21 mouse cellular contexts compared by ENCODE assay signal in genomic region chr1:137906477-137906876, GRCm38 (mm10).
A peak's percentile ranks its signal among the peaks of the same experiment; 100 is the strongest.
DNase-seq lines count a peak whose midpoint lies in the region; ATAC-seq lines count a peak whose summit lies in the region.
"Had no signal": no experiment of that assay in that cellular context is flagged by ENCODE, and none has a peak within 500 bp of the region (broad histone marks: within the 10 kb centered on the region; RNA-seq: fewer than 3 reads in every experiment).

No protein-coding gene starts in this region.

- peaks cover 7% of the 10 kb centered on the region; the same call in 1 of the 2 replicates for H3K36me3 ChIP-seq in midbrain, embryonic 13.5 days
- H3K36me3 ChIP-seq in midbrain, embryonic 14.5 days (ENCODE audit: control insufficient read depth, insufficient read depth, low read length), result no peaks in the 10 kb centered on the region; the same call in 1 of the 2 replicates
- no peaks in the 10 kb centered on the region for H3K36me3 ChIP-seq in intestine, embryonic 16.5 days (ENCODE audit: control insufficient read depth, insufficient read depth, low read length)
- H3K36me3 ChIP-seq in heart, embryonic 10.5 days, result peaks cover 9% of the 10 kb centered on the region; the same call in 1 of the 2 replicates
- H3K36me3 ChIP-seq: midbrain, embryonic 15.5 days had no signal

- no peak for ATAC-seq in cerebellum, adult (ENCODE audit: insufficient number of reproducible peaks, low FRiP score, low TSS enrichment)
- no peak for ATAC-seq in midbrain, embryonic 13.5 days
- no peak for ATAC-seq in midbrain, embryonic 14.5 days (ENCODE audit: low FRiP score, low TSS enrichment)
- ATAC-seq in intestine, embryonic 16.5 days, result peak; percentile 60
- ATAC-seq: hindbrain, postnatal 0 days; liver, postnatal 0 days; lung, postnatal 0 days; midbrain, embryonic 15.5 days had no signal

- DNase-seq in cerebellum, adult 9-10 months, result peak; percentile 8
- DNase-seq in midbrain, embryonic 14.5 days, result no peak
- DNase-seq in heart, embryonic 10.5 days (ENCODE audit: low spot score), result no peak
- no peak for DNase-seq in layer of hippocampus, adult 9-11 months
- DNase-seq: adrenal gland, postnatal 25 days; cerebellum, adult 11 months; cerebellum, postnatal 10 days; gastrocnemius, postnatal 36 days; kidney, adult 18-20 months; liver, postnatal 0 days; right cerebral cortex, adult 18-20 months; right cerebral cortex, postnatal 4 days; thymus, postnatal 36 days had no signal

- H3K9me3 ChIP-seq in midbrain, embryonic 13.5 days, result no peaks in the 10 kb centered on the region
- H3K9me3 ChIP-seq in midbrain, embryonic 14.5 days (ENCODE audit: control insufficient read depth, low read length), result no peaks in the 10 kb centered on the region
- no peaks in the 10 kb centered on the region for H3K9me3 ChIP-seq in intestine, embryonic 16.5 days (ENCODE audit: control insufficient read depth, low read length)
- H3K9me3 ChIP-seq in heart, embryonic 10.5 days, result no peaks in the 10 kb centered on the region
- H3K9me3 ChIP-seq: midbrain, embryonic 15.5 days had no signal

- H3K27me3 ChIP-seq in midbrain, embryonic 13.5 days, result no peaks in the 10 kb centered on the region
- H3K27me3 ChIP-seq in midbrain, embryonic 14.5 days (ENCODE audit: control insufficient read depth, insufficient read depth, low read length), result no peaks in the 10 kb centered on the region
- no peaks in the 10 kb centered on the region for H3K27me3 ChIP-seq in intestine, embryonic 16.5 days (replicated peaks; ENCODE audit: control insufficient read depth, insufficient read depth, low read length)
- no peaks in the 10 kb centered on the region for H3K27me3 ChIP-seq in heart, embryonic 10.5 days (ENCODE audit: insufficient read depth, poor library complexity, severe bottlenecking)
- H3K27me3 ChIP-seq: midbrain, embryonic 15.5 days had no signal

- no peak overlapping the region for H3K27ac ChIP-seq in midbrain, embryonic 13.5 days
- H3K27ac ChIP-seq in midbrain, embryonic 14.5 days (replicated peaks; ENCODE audit: low read depth, low read length), result no peak overlapping the region
- no peak overlapping the region for H3K27ac ChIP-seq in intestine, embryonic 16.5 days (ENCODE audit: low read length)
- H3K27ac ChIP-seq in heart, embryonic 10.5 days, result no peak overlapping the region

- H3K4me1 ChIP-seq in midbrain, embryonic 13.5 days (replicated peaks), result peaks cover 58% of the 10 kb centered on the region
- H3K4me1 ChIP-seq in midbrain, embryonic 14.5 days (ENCODE audit: control insufficient read depth, insufficient read depth, low read length), result peaks cover 48% of the 10 kb centered on the region
- peaks cover 2% of the 10 kb centered on the region for H3K4me1 ChIP-seq in intestine, embryonic 16.5 days (ENCODE audit: control insufficient read depth, insufficient read depth, low read length)
- peaks cover 9% of the 10 kb centered on the region; the same call in 1 of the 2 replicates for H3K4me1 ChIP-seq in heart, embryonic 10.5 days

- WGBS in midbrain, embryonic 13.5 days, result 18% methylated on average over 3 of the region's 3 CpGs
- WGBS in midbrain, embryonic 14.5 days, result 23% methylated on average over 3 of the region's 3 CpGs
- WGBS in intestine, embryonic 16.5 days, result 46% methylated on average over 3 of the region's 3 CpGs
- 69% methylated on average over 3 of the region's 3 CpGs for WGBS in heart, embryonic 10.5 days

- H3K4me3 ChIP-seq in midbrain, embryonic 13.5 days (replicated peaks), result 0 out of 2 replicates have a peak overlapping the region, but pooled peaks have one; percentile 2
- H3K4me3 ChIP-seq in midbrain, embryonic 14.5 days (replicated peaks; ENCODE audit: low read depth, low read length), result no peak overlapping the region
- no peak overlapping the region for H3K4me3 ChIP-seq in intestine, embryonic 16.5 days (ENCODE audit: low read length)
- no peak overlapping the region for H3K4me3 ChIP-seq in heart, embryonic 10.5 days
- H3K4me3 ChIP-seq: midbrain, embryonic 15.5 days; myocyte had no signal

- H3K4me2 ChIP-seq in midbrain, embryonic 13.5 days (replicated peaks), result peak overlapping the region; percentile 20; the same call in 1 of the 2 replicates
- no peak overlapping the region for H3K4me2 ChIP-seq in midbrain, embryonic 14.5 days (ENCODE audit: low read length)
- H3K4me2 ChIP-seq in intestine, embryonic 16.5 days (ENCODE audit: low read depth, low read length), result no peak overlapping the region
- H3K4me2 ChIP-seq: liver, embryonic 11.5 days had no signal

- H3K9ac ChIP-seq in midbrain, embryonic 13.5 days (replicated peaks), result no peak overlapping the region
- no peak overlapping the region for H3K9ac ChIP-seq in midbrain, embryonic 14.5 days (replicated peaks; ENCODE audit: low read length)
- H3K9ac ChIP-seq in intestine, embryonic 16.5 days (ENCODE audit: low read depth, low read length), result no peak overlapping the region
- H3K9ac ChIP-seq: liver, postnatal 0 days; midbrain, embryonic 15.5 days had no signal
